Mouse (Mus musculus) cerebellum, adult 11-12 months (tissue): ENCODE measurements around the gene Lrrc74b.
"Not testable (repeated sequence)": the region's sequence is repeated elsewhere in the genome, so short reads cannot be mapped to it uniquely, and the experiment has no call there.

Experiments used
- DNase-seq: peaks from one replicate; pipeline ENCODE4 v3.0.0; 2022

Gene Lrrc74b

DNA sequence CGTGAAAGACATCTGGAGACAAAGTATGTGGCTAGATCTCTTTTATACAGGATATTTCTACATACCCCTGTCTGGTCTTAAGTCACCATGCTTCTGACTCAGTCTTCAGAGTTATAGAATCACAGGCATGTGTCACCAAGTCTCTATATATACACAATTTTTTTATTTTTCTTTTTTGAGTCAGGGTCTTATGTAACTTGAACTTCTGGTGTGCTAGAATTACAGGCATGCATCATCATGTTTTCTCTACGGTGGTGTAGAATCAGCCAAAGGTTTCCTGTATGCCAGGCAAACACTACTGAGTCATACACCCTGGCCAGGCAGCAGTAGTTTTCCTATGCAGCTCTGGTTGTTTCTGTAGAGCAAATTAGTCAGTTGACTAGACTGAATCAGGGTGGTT lies 18.4 kb downstream of the Lrrc74b start:
- DNase-seq: no peak

DNA sequence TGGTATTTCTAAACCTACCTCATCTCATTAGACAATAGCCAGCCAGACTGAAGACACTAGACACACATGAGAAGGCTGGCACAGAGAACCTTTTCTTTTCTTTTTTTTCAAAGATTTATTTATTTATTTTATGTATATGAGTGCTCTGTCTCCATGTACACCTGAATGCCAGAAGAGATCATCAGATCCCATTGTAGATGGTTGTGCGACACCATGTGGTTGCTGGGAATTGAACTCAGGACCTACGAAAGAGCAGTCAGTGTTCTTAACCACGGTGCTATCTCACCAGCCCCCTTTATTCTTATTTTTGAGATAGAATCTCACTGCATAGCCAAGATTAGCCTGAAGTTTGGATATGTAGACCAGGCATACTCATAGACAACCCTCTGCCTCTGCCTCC lies 24.5 kb downstream of the Lrrc74b start:
- no peak for DNase-seq

GRCm38 (mm10) chr16:17532676-17533329 lies 28.2 kb downstream of the Lrrc74b start:
- DNase-seq: no peak

- DNase-seq: no peak
Measured at GRCm38 (mm10) chr16:17532271-17532670, 28.8 kb downstream of the Lrrc74b start.

DNA sequence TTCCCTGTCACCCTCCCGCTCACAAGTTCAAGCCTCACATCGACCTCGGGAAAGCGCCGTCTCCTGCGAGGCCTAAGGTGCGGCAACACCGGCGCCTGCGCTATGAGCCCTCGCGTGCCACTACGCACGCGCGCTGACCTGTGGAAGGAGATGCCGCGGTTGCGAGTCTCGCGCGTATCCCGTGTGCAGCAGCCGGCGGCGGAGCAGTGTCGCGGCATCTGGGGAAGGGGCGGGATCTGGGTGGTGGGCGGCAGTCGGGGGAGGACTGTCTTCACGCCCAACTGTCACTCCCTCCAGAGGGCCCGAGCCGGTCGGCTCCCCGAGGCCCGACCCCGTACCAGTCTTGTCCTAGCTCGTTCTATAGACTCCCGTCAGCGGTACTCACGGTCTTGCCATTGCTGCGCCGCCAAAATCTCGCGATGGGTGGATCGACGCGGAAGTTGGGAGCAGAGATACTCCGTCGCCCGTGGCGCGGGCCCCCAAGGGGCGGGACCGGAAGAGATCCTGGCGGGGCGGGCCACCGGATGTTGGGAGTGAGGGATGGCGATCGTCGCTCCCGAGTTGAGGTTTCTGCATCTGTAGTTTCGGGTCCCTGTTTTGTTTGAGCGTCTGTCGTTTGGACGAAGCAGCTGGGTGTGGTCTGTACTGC lies 30.3 kb downstream of the Lrrc74b start, which contains the start of gene Thap7:
TSS of gene Thap7 (minus strand) at position 497 of the 649 bp plus-strand sequence.
- peak; percentile 94 for DNase-seq

- DNase-seq: no peak
Measured at GRCm38 (mm10) chr16:17529981-17530586, 31.0 kb downstream of the Lrrc74b start.

GRCm38 (mm10) chr16:17528276-17528675 lies 32.8 kb downstream of the Lrrc74b start:
- peak; percentile 28 for DNase-seq

- DNase-seq: peak; percentile 4
Measured at GRCm38 (mm10) chr16:17527606-17528005, 33.4 kb downstream of the Lrrc74b start.

GRCm38 (mm10) chr16:17526223-17526622 lies 34.8 kb downstream of the Lrrc74b start:
- no peak for DNase-seq

DNA sequence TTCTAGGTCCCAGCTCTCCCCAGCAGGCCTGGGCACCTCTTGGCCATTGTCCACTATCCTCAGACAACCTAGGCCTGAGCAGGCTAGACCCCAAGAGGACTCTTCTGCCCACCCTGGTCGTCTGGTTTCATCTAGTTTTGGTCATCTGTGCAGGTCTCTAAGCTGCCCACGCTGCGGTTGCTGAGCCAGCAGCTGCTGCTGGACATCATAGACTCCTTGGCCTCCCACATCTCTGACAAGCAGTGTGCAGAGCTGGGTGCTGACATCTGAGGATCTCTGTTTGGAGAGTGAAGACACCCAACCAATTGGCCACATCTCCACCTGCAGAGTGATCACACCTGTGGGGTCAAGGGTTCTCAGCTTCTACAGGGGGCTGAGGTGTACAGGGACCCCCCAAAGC lies 35.5 kb downstream of the Lrrc74b start:
- DNase-seq: peak; percentile 10

DNA sequence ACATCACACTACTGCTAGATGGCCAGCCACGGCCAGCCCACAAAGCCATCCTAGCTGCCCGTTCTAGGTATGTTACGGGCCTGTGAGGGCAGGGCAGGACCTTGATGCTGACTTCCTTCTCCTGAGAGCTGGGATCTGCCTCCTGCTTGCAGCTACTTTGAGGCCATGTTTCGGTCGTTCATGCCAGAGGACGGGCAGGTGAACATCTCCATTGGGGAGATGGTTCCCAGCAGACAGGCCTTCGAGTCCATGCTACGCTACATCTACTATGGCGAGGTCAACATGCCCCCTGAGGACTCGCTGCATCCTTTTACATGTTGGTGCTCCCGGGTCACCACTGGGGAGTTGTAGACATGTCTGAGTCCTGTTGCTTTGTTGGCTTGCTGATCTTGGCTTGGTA lies 36.9 kb downstream of the Lrrc74b start:
- peak; percentile 9 for DNase-seq

DNA sequence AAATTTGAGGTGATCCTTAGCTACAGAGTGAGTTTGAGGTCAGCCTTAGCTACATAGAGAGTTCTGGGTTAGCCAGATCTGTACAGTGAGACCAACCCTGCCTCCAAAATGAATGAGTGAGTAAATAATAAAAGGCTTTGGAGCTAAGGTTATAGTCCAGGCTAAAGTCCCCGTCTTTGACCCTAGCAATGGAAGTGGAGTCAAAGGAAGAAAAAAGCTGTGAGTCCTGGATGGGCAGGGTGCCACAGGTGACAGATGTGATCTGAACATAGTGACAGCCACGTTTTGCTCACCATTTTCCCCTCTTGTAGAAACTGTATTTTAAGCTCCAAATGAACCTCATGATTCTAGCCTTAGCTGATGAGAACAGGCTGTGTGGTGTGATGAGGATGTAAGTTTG lies 42.1 kb downstream of the Lrrc74b start:
- DNase-seq: no peak

DNA sequence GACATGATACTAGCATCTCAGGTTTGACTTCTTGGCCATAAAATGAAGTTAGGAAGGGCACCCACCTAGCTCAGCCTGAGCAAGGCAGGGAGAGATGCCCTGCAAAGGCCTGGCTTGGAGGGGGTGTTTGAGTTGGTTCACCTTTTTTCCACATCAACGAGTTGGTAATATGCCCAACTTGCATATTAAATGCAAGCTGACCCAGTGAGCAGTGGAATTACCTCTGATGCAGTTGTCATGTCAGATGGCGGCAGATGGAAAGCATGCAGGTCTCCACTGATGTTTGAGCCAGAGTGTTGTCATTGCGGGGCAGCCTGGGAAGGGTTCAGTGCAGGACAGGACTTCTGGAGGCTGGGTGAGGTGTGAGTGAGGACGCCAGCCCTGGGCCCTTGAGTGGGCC lies 49.6 kb downstream of the Lrrc74b start:
- DNase-seq: no peak

DNA sequence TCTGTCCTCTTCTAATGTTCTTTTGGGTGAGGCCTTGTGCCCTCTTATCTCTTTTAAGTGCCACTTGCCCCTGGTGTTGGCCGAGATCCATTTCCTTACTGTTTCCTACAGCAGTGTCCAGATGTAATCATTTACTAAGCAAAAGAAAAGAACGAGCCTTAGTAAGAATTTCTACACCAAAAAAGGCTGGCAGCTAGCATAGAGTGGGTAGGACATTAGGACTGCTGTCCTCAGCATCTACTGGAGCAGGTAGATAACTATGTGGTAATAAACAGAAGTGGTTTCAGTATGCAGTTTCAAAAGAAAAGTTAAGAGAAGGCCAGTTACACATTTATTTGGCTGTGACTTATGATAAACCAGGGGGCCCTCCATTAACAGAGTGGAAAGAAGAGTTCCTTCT lies 50.4 kb downstream of the Lrrc74b start:
- DNase-seq: no peak

- no peak for DNase-seq
Measured at GRCm38 (mm10) chr16:17510143-17510542, 50.9 kb downstream of the Lrrc74b start.

DNA sequence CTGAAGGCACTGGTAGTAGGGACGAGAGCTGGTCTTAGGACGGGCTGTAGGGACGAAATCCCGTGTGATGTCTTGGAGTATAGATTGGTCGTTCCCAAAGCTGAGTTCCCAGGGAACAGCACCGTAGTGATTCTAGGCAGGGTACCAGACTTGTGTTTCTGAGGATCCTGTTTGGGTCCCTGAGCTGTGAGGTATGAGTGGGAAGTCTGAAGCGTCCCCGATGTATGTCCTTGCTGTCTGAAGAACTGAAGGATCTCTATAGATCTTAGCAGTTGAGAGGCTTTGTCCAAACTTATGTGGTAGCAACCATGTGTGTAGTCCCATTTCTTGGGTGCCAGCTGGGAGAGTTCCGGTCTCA lies 51.8 kb downstream of the Lrrc74b start:
- no peak for DNase-seq

DNA sequence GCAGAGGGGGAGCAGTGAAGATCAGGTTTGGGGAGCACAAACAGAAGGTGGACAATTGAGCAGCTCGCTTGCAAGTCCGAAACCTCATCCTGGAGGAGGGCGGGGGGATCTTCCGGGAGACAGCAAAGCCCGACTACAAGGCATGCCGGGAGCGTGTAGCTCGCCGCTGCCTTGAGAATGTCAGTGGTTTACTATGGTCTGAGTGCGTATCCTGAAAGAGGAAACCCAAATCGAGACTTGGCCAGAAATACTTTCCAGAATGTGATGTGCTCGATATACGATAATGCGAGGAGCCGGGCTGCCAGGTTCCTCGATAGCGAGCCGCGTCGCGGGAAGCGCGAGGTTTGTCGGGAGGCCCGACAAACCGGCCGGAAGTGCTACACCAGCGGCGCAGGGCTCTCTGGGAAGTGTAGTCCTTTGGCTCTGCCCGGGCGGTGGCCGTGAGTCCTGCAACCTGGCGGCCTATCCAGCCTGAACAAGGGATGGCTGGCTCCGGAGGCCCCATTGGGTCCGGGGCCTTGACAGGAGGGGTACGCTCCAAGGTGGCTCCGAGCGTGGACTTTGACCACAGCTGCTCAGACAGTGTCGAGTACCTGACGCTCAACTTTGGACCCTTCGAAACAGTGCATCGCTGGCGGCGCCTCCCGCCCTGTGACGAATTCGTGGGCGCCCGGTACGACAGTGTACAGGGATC lies 52.4 kb downstream of the Lrrc74b start, which contains the start of gene Lztr1:
TSS of gene Lztr1 (plus strand) at position 143 of the 694 bp plus-strand sequence.
- DNase-seq: peak; percentile 89

- not testable (repeated sequence) for DNase-seq
Measured at GRCm38 (mm10) chr16:17508031-17508430, 53.0 kb downstream of the Lrrc74b start.

GRCm38 (mm10) chr16:17507018-17507552 lies 54.0 kb downstream of the Lrrc74b start:
- no peak for DNase-seq

GRCm38 (mm10) chr16:17502681-17503080 lies 58.4 kb downstream of the Lrrc74b start:
- DNase-seq: no peak

DNA sequence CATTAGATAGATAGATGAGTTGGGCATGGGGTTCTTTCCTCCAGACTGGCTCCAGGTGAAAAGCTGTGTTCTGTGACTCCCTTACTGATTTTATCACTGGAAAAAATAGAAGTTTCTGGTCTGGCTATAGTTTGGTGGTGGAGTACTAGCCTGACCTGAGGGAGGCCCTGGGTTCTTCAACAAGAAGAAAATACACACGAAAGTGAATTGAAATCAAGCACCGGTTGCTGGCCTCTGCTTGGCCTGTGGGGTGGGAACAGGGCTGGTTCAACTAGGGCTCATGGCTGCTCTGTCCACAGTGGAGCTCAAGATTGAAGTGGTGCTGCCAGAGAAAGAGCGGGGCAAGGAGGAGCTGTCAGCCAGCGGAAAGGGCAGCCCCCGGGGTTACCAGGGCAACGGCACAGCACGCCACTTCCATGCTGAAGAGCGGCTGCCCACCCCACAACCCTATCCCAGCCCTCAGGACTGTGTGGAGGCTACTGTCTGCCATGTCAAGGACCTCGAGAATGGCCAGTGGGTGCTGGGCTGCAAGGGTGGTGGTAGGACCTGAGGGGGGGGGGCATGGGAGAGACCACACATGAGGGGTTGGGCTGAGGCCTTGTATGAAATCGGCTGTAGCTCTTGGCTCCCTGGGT lies 61.7 kb downstream of the Lrrc74b start:
- no peak for DNase-seq

- DNase-seq: peak; percentile 89
Measured at GRCm38 (mm10) chr16:17496499-17497305, 64.3 kb downstream of the Lrrc74b start.
